Mouse (Mus musculus): Measurements from ENCODE around the gene Fermt2.

DNA sequence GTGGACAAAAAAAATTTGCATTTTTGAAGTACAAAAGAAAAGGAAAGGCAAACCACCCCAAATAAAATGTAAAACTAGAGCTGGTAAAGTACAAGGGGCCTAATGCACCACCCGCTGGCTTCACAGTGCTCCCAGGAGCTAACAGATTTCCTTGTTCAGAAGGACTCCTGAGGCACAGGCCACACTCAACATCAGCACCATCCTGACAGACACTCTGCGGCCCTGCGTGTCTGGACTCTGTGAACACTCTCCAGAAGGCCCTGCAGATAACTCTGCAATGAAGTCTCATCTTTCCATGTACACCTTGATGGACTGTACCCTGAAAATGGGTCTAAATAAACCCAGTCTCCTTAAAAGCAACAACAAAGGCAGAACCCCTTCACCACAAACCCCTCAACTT, 22.5 kb downstream of the Fermt2 start:
- TF ChIP-seq CTCF (IDR thresholded peaks at IDR 0.05; ENCODE audit: insufficient read depth, low read length) (no peak), POLR2A (IDR thresholded peaks at IDR 0.05; ENCODE audit: borderline replicate concordance, extremely low read depth, low read depth, low read length) (no peak)

Measured in lung, adult 2 months (tissue).